Mouse (Mus musculus) kidney, adult 9 months (tissue): ENCODE data around the gene Kremen2.
A peak's percentile ranks its signal among the peaks of the same experiment; 100 is the strongest.

Experiments used
- DNase-seq: peaks from one replicate; pipeline ENCODE4 v3.0.0; 2022

Kremen2 gene

GRCm38 (mm10) chr17:23730441-23730840 is 15.2 kb downstream of the Kremen2 start:
- no peak for DNase-seq

DNA sequence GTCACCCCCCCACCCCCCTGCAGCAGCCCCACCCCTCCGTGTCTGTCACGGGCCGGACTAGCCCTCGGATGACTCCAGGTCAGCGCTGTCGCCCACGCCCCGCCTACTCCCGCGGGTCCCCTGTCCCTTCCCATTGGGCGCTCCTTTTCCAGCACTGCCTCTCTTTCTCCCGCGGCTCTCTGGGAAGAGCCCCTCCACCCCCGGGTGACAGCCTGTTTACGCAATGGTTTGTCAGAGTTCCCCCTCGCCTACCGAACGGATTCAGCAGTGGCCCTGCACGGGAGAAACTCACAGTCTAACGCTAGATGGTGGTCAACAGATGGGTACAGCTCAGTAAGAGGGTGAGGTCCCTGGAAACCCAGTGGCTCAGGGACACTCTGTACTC is 18.9 kb downstream of the Kremen2 start:
- DNase-seq = peak; percentile 53

DNA sequence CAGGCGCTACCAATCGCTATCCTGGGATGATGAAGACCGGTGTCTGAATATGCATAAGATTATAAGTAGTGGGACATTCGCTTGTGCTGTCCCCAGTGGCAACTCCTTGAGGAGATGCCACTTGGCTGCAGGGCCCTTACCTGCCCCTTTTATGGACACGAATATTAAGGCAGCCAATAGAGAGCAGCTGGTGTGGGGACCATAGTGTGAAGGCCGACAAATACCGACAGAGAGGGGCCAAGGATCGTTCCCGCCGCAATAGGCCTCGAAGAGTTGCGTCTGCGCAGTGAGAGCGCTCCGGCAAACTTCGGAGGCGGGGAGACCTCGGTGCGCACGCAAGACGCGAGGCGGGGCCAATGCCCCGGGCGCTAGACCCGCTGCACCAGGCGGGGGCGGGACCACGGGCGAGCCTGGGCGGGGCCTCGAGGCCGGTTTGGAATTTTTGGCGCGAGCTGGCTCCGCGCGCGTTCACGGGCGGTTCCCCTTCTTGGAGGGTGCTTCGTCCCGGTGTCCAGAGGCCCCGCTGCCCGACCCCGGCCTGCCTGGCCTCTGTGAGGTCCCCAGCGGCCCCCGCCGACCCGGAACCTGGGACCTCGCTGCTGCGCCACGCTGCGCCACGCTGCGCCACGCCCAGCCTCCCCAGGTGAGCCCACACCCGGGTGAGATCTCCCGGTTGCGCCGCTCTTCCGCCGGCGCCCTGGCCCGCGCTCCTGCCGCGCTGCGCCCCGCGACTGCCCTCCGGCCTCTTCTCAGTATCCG is 19.5 kb downstream of the Kremen2 start, which contains the start of gene Pkmyt1:
Gene Pkmyt1, plus strand, starts transcription at position 338 of the 759 bp plus-strand sequence.
- peak; percentile 95 for DNase-seq

DNA sequence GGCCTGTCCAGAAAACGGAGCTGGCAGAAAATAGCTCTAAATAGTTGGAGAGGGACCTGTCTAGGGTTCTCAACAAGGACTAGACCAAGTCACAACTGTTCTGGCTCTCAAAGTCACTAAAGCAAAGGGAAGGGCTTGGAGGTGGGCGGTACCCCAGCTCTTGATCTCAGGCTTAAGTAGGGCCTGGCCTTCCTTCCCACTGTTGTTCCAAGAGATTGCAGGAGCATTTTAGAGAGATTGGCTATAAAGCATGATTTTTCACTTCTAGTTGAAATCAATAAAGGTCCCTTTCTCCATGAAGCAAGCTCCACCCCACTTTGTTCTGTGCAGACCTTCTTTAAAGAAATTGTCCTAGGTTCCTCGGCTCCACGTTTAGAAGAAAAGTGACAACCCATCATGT is 20.2 kb downstream of the Kremen2 start:
- DNase-seq = no peak

DNA sequence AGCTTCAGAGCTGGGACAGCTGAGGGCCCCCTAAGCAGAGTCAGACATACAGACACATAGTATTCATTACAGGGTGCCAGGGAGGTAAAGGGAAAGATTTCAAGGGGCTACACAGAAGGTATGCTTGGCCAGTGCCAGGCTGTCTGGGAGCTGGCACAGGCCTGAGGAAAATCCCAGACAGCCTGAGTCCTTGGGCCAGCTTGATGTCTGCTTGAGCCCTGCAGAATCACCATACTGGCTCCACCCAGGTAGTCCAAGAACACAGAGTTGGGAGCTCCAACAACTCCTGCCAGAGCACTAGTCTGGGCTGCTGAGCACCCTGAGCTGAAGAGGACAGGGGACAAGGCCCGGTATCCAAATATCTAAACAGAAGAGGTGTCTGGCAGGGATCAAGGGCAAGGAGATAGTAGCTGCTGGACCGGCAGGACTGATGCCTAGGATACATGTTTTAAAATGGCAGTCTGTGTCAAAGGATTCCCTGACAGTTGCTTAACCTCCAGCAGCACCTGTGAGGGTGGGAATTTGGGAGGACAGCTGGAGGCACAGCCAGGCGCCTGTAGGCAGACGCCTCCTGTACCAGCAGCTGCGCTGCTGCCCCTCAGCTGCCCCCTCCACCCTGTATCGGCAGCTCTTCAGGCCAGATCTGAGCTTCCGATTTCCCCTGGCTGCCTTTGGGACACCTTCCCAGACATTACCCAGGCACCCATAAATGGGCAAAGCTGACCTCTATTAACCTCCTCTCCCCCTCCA is 23.1 kb downstream of the Kremen2 start, which contains the start of gene 1520401A03Rik:
Gene 1520401A03Rik, minus strand, starts transcription at position 408 of the 750 bp plus-strand sequence.
- no peak for DNase-seq

DNA sequence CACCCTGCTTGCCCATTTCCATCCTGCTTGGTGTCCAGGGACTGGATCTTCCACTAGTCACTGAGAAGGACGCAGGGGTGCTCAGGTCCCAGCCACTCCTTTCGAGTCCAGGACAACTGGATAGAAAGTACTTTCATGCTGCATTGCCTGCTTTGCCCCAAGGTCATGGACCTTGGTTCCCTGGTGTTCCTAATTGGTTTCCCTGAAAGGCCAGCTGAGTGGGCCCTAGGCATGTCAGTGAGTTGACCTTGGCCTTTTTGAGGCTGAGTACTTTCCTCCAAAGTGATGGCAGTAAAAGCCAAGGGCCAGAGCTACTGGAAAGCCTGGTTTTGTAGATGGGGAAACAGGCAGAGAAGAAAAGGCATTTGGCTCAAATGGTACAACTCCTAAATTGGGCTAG is 23.7 kb downstream of the Kremen2 start:
- DNase-seq = no peak

GRCm38 (mm10) chr17:23719455-23719854 is 26.2 kb downstream of the Kremen2 start:
- no peak for DNase-seq

DNA sequence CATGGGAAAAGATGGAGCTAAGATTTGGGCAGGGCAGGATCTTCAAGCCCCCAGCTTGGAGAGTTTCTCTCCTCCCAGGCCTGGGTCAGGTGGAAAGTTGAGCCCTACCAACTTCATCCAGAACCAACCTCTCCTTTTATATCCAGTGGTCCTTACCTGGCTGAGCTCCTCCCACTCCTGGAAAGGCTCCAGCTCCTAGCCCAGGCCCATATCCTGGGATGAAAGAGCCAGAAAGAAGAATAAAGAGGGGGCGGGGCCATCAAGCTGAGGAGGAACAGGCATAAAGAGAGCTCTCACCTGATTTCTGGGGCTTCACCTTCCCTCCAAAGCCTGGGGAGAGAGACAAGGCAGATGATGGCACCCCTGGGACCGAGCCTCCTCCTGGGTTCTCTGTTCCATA is 28.6 kb downstream of the Kremen2 start:
- DNase-seq = no peak

DNA sequence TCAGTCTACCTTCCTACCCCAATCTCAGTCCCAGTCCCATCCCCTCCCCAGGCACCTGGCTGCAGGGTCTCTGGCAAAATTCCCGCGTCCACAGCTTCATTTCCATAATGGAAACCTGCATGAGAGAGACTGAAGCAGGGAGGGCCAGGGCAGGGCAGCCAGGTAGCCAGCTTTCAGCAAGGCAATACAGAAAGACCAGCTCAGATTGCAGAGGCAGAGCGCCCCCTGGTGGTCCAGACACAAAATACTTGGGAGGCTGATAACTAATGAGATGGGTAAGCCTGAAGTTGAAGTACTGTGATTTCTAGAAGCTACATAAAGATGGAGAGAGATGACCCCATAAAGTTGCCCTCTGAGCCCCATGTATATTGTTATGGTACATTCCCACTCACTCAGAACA is 39.4 kb downstream of the Kremen2 start:
- peak; percentile 77 for DNase-seq

DNA sequence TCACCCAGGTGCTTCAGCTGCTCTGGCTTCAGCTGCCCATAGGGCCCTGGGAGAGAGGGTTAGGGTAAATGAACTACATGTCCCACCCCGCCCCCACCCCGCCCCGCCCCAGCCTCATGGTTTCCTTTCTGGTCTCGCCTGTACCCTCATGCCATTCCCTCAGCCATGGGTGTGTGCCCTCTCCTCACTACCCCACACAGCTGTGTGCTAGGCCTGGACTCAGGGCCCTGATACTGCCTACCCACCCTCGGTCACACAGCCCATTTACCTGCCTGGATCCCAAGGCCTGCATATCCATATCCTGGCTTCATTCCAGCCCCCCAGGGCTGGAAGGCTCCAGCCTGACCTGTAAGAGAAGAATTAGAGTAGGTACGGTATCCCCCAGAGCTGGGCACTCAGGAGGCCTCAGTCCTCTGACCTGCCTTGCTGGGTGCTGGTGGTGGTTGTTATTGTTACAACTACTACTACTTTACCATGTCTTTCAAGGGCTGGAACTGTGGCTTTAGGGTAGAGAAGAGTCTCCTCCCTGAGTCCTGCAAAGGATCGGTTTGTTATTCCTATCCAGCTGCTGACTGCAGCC is 40.0 kb downstream of the Kremen2 start:
- no peak for DNase-seq

GRCm38 (mm10) chr17:23704741-23705140 is 40.9 kb downstream of the Kremen2 start:
- DNase-seq = no peak

DNA sequence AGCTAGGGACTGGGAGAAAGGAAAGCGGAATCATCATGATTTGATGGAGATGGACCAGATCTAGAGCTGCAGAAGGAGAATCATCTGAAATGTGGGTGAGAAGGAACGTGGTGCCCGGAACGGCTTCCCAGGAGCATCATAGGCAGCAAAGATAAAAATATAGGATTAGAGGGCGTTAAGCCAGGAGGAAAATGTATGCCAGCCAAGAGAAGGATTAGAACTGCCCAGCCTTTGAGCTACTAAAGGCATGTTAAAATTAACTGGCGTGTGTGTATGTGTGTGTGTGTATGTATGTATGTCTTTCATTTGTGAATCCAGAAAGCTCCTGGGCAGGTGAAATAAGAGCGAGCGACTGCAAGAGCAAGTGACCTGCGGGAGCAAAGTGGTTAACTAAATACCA is 42.3 kb downstream of the Kremen2 start:
- no peak for DNase-seq

- DNase-seq = peak; percentile 96
These were observed 45.6 kb downstream of the Kremen2 start for GRCm38 (mm10) chr17:23700079-23700478.

GRCm38 (mm10) chr17:23699131-23700077 is 46.2 kb downstream of the Kremen2 start:
- DNase-seq = peak; percentile 35

GRCm38 (mm10) chr17:23695801-23696200 is 49.8 kb downstream of the Kremen2 start:
- DNase-seq = no peak

DNA sequence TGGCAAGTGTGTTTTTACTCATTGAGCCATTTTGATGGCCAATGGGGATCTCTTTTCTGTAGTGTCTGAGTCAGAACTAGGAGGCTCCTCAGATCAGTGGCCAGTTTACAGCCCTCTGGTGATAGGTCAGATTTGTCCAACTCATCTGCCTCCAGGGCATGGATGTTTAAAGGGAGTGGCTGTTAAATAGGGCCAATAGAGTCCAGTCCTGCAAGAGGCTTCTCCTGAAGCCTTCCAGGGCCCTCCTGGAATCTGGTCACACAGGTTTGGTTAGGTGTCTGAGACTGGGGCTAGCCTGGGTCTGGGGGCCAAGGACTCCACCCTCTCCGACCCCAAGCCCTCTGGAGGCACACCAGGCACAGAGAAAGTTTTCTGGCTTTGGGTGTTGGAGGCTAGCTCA is 51.1 kb downstream of the Kremen2 start:
- DNase-seq = no peak
